31 mouse cellular contexts compared by ENCODE assay signal in the genomic region with DNA sequence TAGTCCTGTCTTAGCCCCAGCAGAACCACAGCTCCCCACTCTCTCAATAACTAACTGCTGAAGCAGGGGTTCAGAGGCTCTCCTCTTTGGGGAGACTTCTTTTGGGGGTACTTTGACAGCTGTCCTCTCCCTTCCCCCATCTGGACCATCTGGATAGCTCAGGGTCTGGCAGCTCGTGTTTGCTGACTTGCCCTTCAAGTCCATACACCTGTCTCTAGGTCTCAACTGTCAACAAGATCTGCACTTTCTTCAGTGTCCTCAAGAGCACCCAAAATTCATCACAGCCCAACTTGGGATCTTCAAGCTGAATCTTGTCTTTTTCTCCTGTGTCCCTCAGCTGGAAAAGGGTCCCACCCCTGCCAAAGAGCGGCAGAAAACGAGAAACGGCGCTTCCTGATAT. TPM values are rescaled to one million over a fixed set of nuclear protein-coding genes. Genes with fewer than 3 reads are reported as not detected.
DNase-seq lines count a peak whose midpoint lies in the region; ATAC-seq and TF ChIP-seq lines count a peak whose summit lies in the region.
"Had no signal": no experiment of that assay in that cellular context is flagged by ENCODE, and none has a peak within 500 bp of the region (broad histone marks: within the 10 kb centered on the region; RNA-seq: fewer than 3 reads in every experiment).

No protein-coding gene starts in this region.

- peaks cover 47% of the 10 kb centered on the region for H3K79me2 ChIP-seq in C2C12 (ENCODE audit: control insufficient read depth, insufficient read depth)

- H3K27me3 ChIP-seq in C2C12 (ENCODE audit: control insufficient read depth, insufficient read depth, insufficient read length) = no peaks in the 10 kb centered on the region
- no peaks in the 10 kb centered on the region for H3K27me3 ChIP-seq in embryonic facial prominence, embryonic 13.5 days
- H3K27me3 ChIP-seq: heart, embryonic 12.5 days; hindbrain, embryonic 15.5 days; midbrain, embryonic 13.5 days; stomach, embryonic 15.5 days had no signal

- peaks cover 28% of the 10 kb centered on the region for H3K79me3 ChIP-seq in C2C12 (ENCODE audit: low read depth)

- H3K36me3 ChIP-seq in C2C12 (ENCODE audit: control insufficient read depth, insufficient read depth) = peaks cover 41% of the 10 kb centered on the region
- peaks cover 51% of the 10 kb centered on the region for H3K36me3 ChIP-seq in embryonic facial prominence, embryonic 13.5 days

- no peak overlapping the region for H3K27ac ChIP-seq in embryonic facial prominence, embryonic 13.5 days
- H3K27ac ChIP-seq: heart, adult 2 months; hindbrain, embryonic 15.5 days; liver, embryonic 14.5 days; midbrain, embryonic 13.5 days; stomach, embryonic 15.5 days had no signal

- peaks cover 32% of the 10 kb centered on the region for H3K4me1 ChIP-seq in embryonic facial prominence, embryonic 13.5 days

- peak overlapping the region; percentile 49; the same call in 1 of the 2 replicates for H3K9ac ChIP-seq in embryonic facial prominence, embryonic 13.5 days
- H3K9ac ChIP-seq: heart, embryonic 12.5 days; liver, embryonic 14.5 days; lung, embryonic 14.5 days; stomach, embryonic 15.5 days had no signal

- H3K4me2 ChIP-seq in embryonic facial prominence, embryonic 13.5 days = no peak overlapping the region
- H3K4me2 ChIP-seq: heart, embryonic 12.5 days; hindbrain, embryonic 15.5 days; lung, embryonic 14.5 days; midbrain, embryonic 13.5 days; stomach, embryonic 15.5 days had no signal

- DNase-seq in gastrocnemius, adult 18-20 months (ENCODE audit: low spot score) = peak; percentile 47
- no peak for DNase-seq in gastrocnemius, postnatal 10 days
- peak; percentile 1 for DNase-seq in lung, postnatal 10 days
- no peak for DNase-seq in lung, adult 18-20 months
- no peak for DNase-seq in kidney, postnatal 4 days
- DNase-seq: adrenal gland, postnatal 25 days; heart, adult 2 months; heart, postnatal 4 days; kidney, adult 11 months; kidney, postnatal 14 days; layer of hippocampus, postnatal 36 days; liver; lung, embryonic 14.5 days; right cerebral cortex, postnatal 14 days; thymus, adult 18-20 months had no signal

- TF ChIP-seq CTCF in C2C12 (IDR thresholded peaks at IDR 0.05; ENCODE audit: control insufficient read depth, insufficient read depth, insufficient read length) = no peak

- H3K9me3 ChIP-seq in embryonic facial prominence, embryonic 13.5 days = no peaks in the 10 kb centered on the region
- H3K9me3 ChIP-seq: heart, embryonic 12.5 days; hindbrain, embryonic 15.5 days; midbrain, embryonic 13.5 days; stomach, embryonic 15.5 days had no signal

- no peak overlapping the region for H3K4me3 ChIP-seq in C2C12 (ENCODE audit: insufficient read depth, poor library complexity, severe bottlenecking)
- no peak overlapping the region for H3K4me3 ChIP-seq in embryonic facial prominence, embryonic 13.5 days
- H3K4me3 ChIP-seq: heart, adult 2 months; heart, embryonic 12.5 days; hindbrain, embryonic 15.5 days; midbrain, embryonic 13.5 days; stomach, embryonic 15.5 days had no signal

- 83% methylated on average over 5 of the region's 5 CpGs for WGBS in embryonic facial prominence, embryonic 13.5 days

- no peak overlapping the region for H3ac ChIP-seq in C2C12 (ENCODE audit: control insufficient read depth, insufficient read length, low read depth)

- ATAC-seq in embryonic facial prominence, embryonic 13.5 days (ENCODE audit: insufficient number of reproducible peaks, insufficient read depth, low FRiP score, low TSS enrichment, low read depth) = no peak
- ATAC-seq: inflammation-experienced regulatory T-cells, adult 6 months; midbrain, embryonic 13.5 days had no signal

TF ChIP-seq in C2C12, 6 proteins besides CTCF, POLR2A, EP300 and RAD21:
- TF ChIP-seq MYOD1 (IDR thresholded peaks at IDR 0.05; ENCODE audit: control insufficient read depth, insufficient read length, low read depth) (peak; percentile 29), MYOG (IDR thresholded peaks at IDR 0.05; ENCODE audit: control insufficient read depth, extremely low read depth, insufficient read length) (no peak)

RNA-seq across cellular contexts. Expression of a gene that starts 3.0 kb away (rescaled TPM):
- total RNA-seq in gastrocnemius, adult 18-20 months (2021) = 100 to 1,000 TPM; 587 to 651 TPM
- 100 to 1,000 TPM; 513 to 561 TPM for total RNA-seq in gastrocnemius, postnatal 10 days (2021)
- polyA plus RNA-seq in C2C12 (2012; fragmentation: generic; extraction: Trizol) = 428 TPM
- polyA plus RNA-seq in embryonic facial prominence, embryonic 13.5 days (2015; fragmentation: Nextera tagmentation; extraction: Ambion mirVana) = 278 and 306 TPM in 2 replicates

RNA-seq across cellular contexts. Expression of a gene that starts 3.2 kb away (rescaled TPM):
- 10 to 100 TPM; 32.9 to 36.2 TPM for total RNA-seq in gastrocnemius, adult 18-20 months (2021)
- 10 to 100 TPM; 47.8 to 50.5 TPM for total RNA-seq in gastrocnemius, postnatal 10 days (2021)
- 90.3 TPM for polyA plus RNA-seq in C2C12 (2012; fragmentation: generic; extraction: Trizol)
- 67.3 and 67.7 TPM in 2 replicates for polyA plus RNA-seq in embryonic facial prominence, embryonic 13.5 days (2015; fragmentation: Nextera tagmentation; extraction: Ambion mirVana)

RNA-seq across cellular contexts. Expression of a gene that starts 19.5 kb away (rescaled TPM):
- 1 to 10 TPM; 1.2 to 1.3 TPM for total RNA-seq in gastrocnemius, adult 18-20 months (2021)
- total RNA-seq in gastrocnemius, postnatal 10 days (2021) = under 1 TPM in 1 of 2 experiments, not detected in 1; 0.23 TPM
- polyA plus RNA-seq in C2C12 (2012; fragmentation: generic; extraction: Trizol) = 0.02 TPM
- not detected in 2 replicates for polyA plus RNA-seq in embryonic facial prominence, embryonic 13.5 days (2015; fragmentation: Nextera tagmentation; extraction: Ambion mirVana)
- total RNA-seq: adrenal gland, postnatal 25 days; gastrocnemius, postnatal 4 days; layer of hippocampus, postnatal 36 days; left cerebral cortex, postnatal 4 days; megakaryocyte progenitor cell, adult 5-6 weeks had no signal
- polyA plus RNA-seq: hindbrain, embryonic 15.5 days; inflammation-experienced regulatory T-cells, adult 6 months; lung, embryonic 14.5 days; neural tube, embryonic 14.5 days; urinary bladder, adult 2 months had no signal

RNA-seq across cellular contexts. Expression of a gene that starts 25.6 kb away (rescaled TPM):
- under 1 TPM; 0.17 to 0.34 TPM for total RNA-seq in gastrocnemius, adult 18-20 months (2021)
- total RNA-seq in gastrocnemius, postnatal 10 days (2021) = not detected
- polyA plus RNA-seq in C2C12 (2012; fragmentation: generic; extraction: Trizol) = 146 TPM
- not detected in 2 replicates for polyA plus RNA-seq in embryonic facial prominence, embryonic 13.5 days (2015; fragmentation: Nextera tagmentation; extraction: Ambion mirVana)
- total RNA-seq: adrenal gland, postnatal 25 days; gastrocnemius, postnatal 4 days; heart, adult 2 months; heart, postnatal 4 days; layer of hippocampus, postnatal 36 days; left cerebral cortex, postnatal 4 days had no signal
- polyA plus RNA-seq: brain, embryonic 14.5 days; embryonic facial prominence, embryonic 11.5 days; heart, adult 2 months; heart, embryonic 12.5 days; hindbrain, embryonic 15.5 days; inflammation-experienced regulatory T-cells, adult 6 months; kidney, embryonic 14.5 days; lung, embryonic 14.5 days; midbrain, embryonic 13.5 days; neural tube, embryonic 14.5 days; stomach, embryonic 15.5 days; urinary bladder, adult 2 months had no signal

RNA-seq across cellular contexts. Expression of a gene that starts 33.3 kb away (rescaled TPM):
- total RNA-seq in gastrocnemius, adult 18-20 months (2021) = 10 to 100 TPM; 36.5 to 38.8 TPM
- total RNA-seq in gastrocnemius, postnatal 10 days (2021) = 10 to 100 TPM; 39.8 to 45.4 TPM
- 68.5 TPM for polyA plus RNA-seq in C2C12 (2012; fragmentation: generic; extraction: Trizol)
- 83.9 and 87.7 TPM in 2 replicates for polyA plus RNA-seq in embryonic facial prominence, embryonic 13.5 days (2015; fragmentation: Nextera tagmentation; extraction: Ambion mirVana)

Comparison
In these comparisons a context has a peak if more than half of its experiments do, and no peak if none do; other contexts are left out.
1. DNase-seq: peak in gastrocnemius, adult 18-20 months (single experiment) and lung, postnatal 10 days (single experiment); none in gastrocnemius, postnatal 10 days (single experiment), lung, adult 18-20 months (0 of 2) and kidney, postnatal 4 days (0 of 2).